In genomic region chr1:184763866-184764265, GRCm38 (mm10) we compare ENCODE assay signal across 20 mouse cellular contexts. TPM values are rescaled to one million over a fixed set of nuclear protein-coding genes. Genes with fewer than 3 reads are reported as not detected.
"Had no signal": no experiment of that assay in that cellular context is flagged by ENCODE, and none has a peak within 500 bp of the region (broad histone marks: within the 10 kb centered on the region; RNA-seq: fewer than 3 reads in every experiment).

No protein-coding gene starts in this region.

- H3K9me3 ChIP-seq: lung, embryonic 15.5 days; midbrain, embryonic 13.5 days; midbrain, embryonic 15.5 days; neural tube, embryonic 12.5 days; stomach, embryonic 15.5 days had no signal

- H3K27ac ChIP-seq: lung, embryonic 15.5 days; macrophage; midbrain, embryonic 13.5 days; midbrain, embryonic 15.5 days; neural tube, embryonic 12.5 days; stomach, embryonic 15.5 days; stomach, postnatal 0 days had no signal

- H3K4me3 ChIP-seq: lung, embryonic 15.5 days; megakaryocyte, embryonic 14.5 days; midbrain, embryonic 13.5 days; midbrain, embryonic 15.5 days; neural tube, embryonic 12.5 days; stomach, embryonic 15.5 days had no signal

- DNase-seq: lung, adult 2 months; lung, postnatal 14 days; lung, postnatal 36 days; right cerebral cortex, postnatal 14 days; thymus, adult 2 months; thymus, postnatal 25 days; thymus, postnatal 4 days had no signal

- H3K27me3 ChIP-seq: lung, embryonic 15.5 days; midbrain, embryonic 13.5 days; midbrain, embryonic 15.5 days; neural tube, embryonic 12.5 days; stomach, embryonic 15.5 days had no signal

- H3K4me1 ChIP-seq: lung, embryonic 15.5 days; megakaryocyte, embryonic 14.5 days; midbrain, embryonic 13.5 days; midbrain, embryonic 15.5 days; neural tube, embryonic 12.5 days; stomach, embryonic 15.5 days had no signal

- ATAC-seq: lung, postnatal 0 days; midbrain, embryonic 13.5 days; midbrain, embryonic 15.5 days had no signal

- H3K9ac ChIP-seq: lung, embryonic 15.5 days; midbrain, embryonic 13.5 days; midbrain, embryonic 15.5 days; neural tube, embryonic 12.5 days; stomach, embryonic 15.5 days had no signal

- H3K4me2 ChIP-seq: lung, embryonic 15.5 days; midbrain, embryonic 11.5 days; midbrain, embryonic 13.5 days; midbrain, embryonic 15.5 days; neural tube, embryonic 12.5 days; stomach, embryonic 15.5 days had no signal

- H3K36me3 ChIP-seq: lung, embryonic 15.5 days; midbrain, embryonic 13.5 days; midbrain, embryonic 15.5 days; neural tube, embryonic 12.5 days; stomach, embryonic 15.5 days had no signal

RNA-seq across cellular contexts. Expression of gene Marc1, which starts 47.2 kb away (rescaled TPM):
- total RNA-seq: monocyte, adult 5-6 weeks; neutrophil, adult 5-6 weeks had no signal
- polyA plus RNA-seq: macrophage; midbrain, embryonic 11.5 days; midbrain, embryonic 13.5 days; midbrain, embryonic 15.5 days; testis, adult 2 months had no signal
